Mouse (Mus musculus): ENCODE data around the gene Ficd. TPM values are rescaled to one million over a fixed set of nuclear protein-coding genes. Genes with fewer than 3 reads are reported as not detected.
A peak's percentile ranks its signal among the peaks of the same experiment; 100 is the strongest.

The Ficd gene
- polyA plus RNA-seq, 1 experiment from 2014 or later: 4.9 TPM

GRCm38 (mm10) chr5:113761585-113761984, 26.0 kb downstream of the Ficd start:
- Histone ChIP-seq H3K27me3 (no peaks in the 10 kb centered on the region), H3K9ac (no peak overlapping the region), H3K4me2 (no peak overlapping the region), H3K27ac (no peak overlapping the region), H3K4me1 (replicated peaks) (no peaks in the 10 kb centered on the region; the same call in 1 of the 2 replicates), H3K9me3 (replicated peaks) (no peaks in the 10 kb centered on the region), H3K36me3 (peaks cover 74% of the 10 kb centered on the region), H3K4me3 (no peak overlapping the region)
- WGBS: 93% methylated on average over 2 of the region's 2 CpGs
- ATAC-seq (replicated peaks; ENCODE audit: insufficient number of reproducible peaks, insufficient read depth, low FRiP score, low read depth): no peak

GRCm38 (mm10) chr5:113764426-113764825, 28.8 kb downstream of the Ficd start:
- H3K4me2 ChIP-seq: no peak overlapping the region
- no peak overlapping the region for H3K27ac ChIP-seq
- H3K4me3 ChIP-seq: no peak overlapping the region
- H3K27me3 ChIP-seq: no peaks in the 10 kb centered on the region
- H3K9me3 ChIP-seq (replicated peaks): no peaks in the 10 kb centered on the region
- WGBS: 85% methylated on average over 7 of the region's 7 CpGs
- H3K4me1 ChIP-seq (replicated peaks): peaks cover 5% of the 10 kb centered on the region
- no peak for ATAC-seq (replicated peaks; ENCODE audit: insufficient number of reproducible peaks, insufficient read depth, low FRiP score, low read depth)
- H3K9ac ChIP-seq: no peak overlapping the region
- H3K36me3 ChIP-seq: peaks cover 69% of the 10 kb centered on the region

- Histone ChIP-seq H3K27me3 (no peaks in the 10 kb centered on the region), H3K9me3 (replicated peaks) (no peaks in the 10 kb centered on the region), H3K9ac (no peak overlapping the region), H3K27ac (no peak overlapping the region), H3K4me1 (replicated peaks) (peaks cover 18% of the 10 kb centered on the region), H3K4me2 (no peak overlapping the region), H3K36me3 (peaks cover 55% of the 10 kb centered on the region), H3K4me3 (no peak overlapping the region)
- 82% methylated on average over 13 of the region's 13 CpGs for WGBS
- no peak for ATAC-seq (replicated peaks; ENCODE audit: insufficient number of reproducible peaks, insufficient read depth, low FRiP score, low read depth)
Observed at GRCm38 (mm10) chr5:113765641-113766526, 30.3 kb downstream of the Ficd start.

GRCm38 (mm10) chr5:113768806-113769205, 33.2 kb downstream of the Ficd start:
- no peak overlapping the region for H3K9ac ChIP-seq
- H3K4me1 ChIP-seq (replicated peaks): peaks cover 25% of the 10 kb centered on the region
- WGBS: 91% methylated on average over 8 of the region's 8 CpGs
- H3K27ac ChIP-seq: no peak overlapping the region
- H3K4me3 ChIP-seq: no peak overlapping the region
- peaks cover 29% of the 10 kb centered on the region for H3K36me3 ChIP-seq
- H3K9me3 ChIP-seq (replicated peaks): no peaks in the 10 kb centered on the region
- no peaks in the 10 kb centered on the region for H3K27me3 ChIP-seq
- no peak for ATAC-seq (replicated peaks; ENCODE audit: insufficient number of reproducible peaks, insufficient read depth, low FRiP score, low read depth)
- H3K4me2 ChIP-seq: no peak overlapping the region

GRCm38 (mm10) chr5:113771213-113772162, 35.9 kb downstream of the Ficd start:
- Histone ChIP-seq H3K4me1 (replicated peaks) (peaks cover 28% of the 10 kb centered on the region), H3K9me3 (replicated peaks) (no peaks in the 10 kb centered on the region), H3K27ac (peak overlapping the region; percentile 97), H3K4me3 (peak overlapping the region; percentile 100), H3K36me3 (peaks cover 42% of the 10 kb centered on the region), H3K27me3 (no peaks in the 10 kb centered on the region), H3K4me2 (peak overlapping the region; percentile 96), H3K9ac (peak overlapping the region; percentile 98)
- ATAC-seq (replicated peaks; ENCODE audit: insufficient number of reproducible peaks, insufficient read depth, low FRiP score, low read depth): peak; percentile 79
- WGBS: under 1% methylated on average over 92 of the region's 97 CpGs

GRCm38 (mm10) chr5:113772450-113772895, 36.9 kb downstream of the Ficd start, which contains the start of the genes Sart3 and Iscu:
Gene Sart3, minus strand, starts transcription at chr5:113772510.
Gene Iscu, plus strand, starts transcription at chr5:113772748.
- Histone ChIP-seq H3K9me3 (replicated peaks) (no peaks in the 10 kb centered on the region), H3K36me3 (peaks cover 43% of the 10 kb centered on the region), H3K27ac (peak within 1 kb of the TSS; percentile 97), H3K4me1 (replicated peaks) (peaks cover 28% of the 10 kb centered on the region), H3K9ac (peak within 1 kb of the TSS; percentile 98), H3K27me3 (no peaks in the 10 kb centered on the region), H3K4me2 (peak within 1 kb of the TSS; percentile 96), H3K4me3 (peak within 1 kb of the TSS; percentile 100)
- under 1% methylated on average over 49 of the region's 49 CpGs for WGBS
- peak; percentile 90 for ATAC-seq (replicated peaks; ENCODE audit: insufficient number of reproducible peaks, insufficient read depth, low FRiP score, low read depth)

- ATAC-seq (replicated peaks; ENCODE audit: insufficient number of reproducible peaks, insufficient read depth, low FRiP score, low read depth): peak; percentile 5; the same call in 1 of the 2 replicates
- 2% methylated on average over 23 of the region's 38 CpGs for WGBS
- peak overlapping the region; percentile 100 for H3K4me3 ChIP-seq
- peaks cover 28% of the 10 kb centered on the region for H3K4me1 ChIP-seq (replicated peaks)
- peak overlapping the region; percentile 96 for H3K4me2 ChIP-seq
- H3K36me3 ChIP-seq: peaks cover 40% of the 10 kb centered on the region
- peak overlapping the region; percentile 97 for H3K27ac ChIP-seq
- peak overlapping the region; percentile 77 for H3K9ac ChIP-seq
- H3K27me3 ChIP-seq: no peaks in the 10 kb centered on the region
- no peaks in the 10 kb centered on the region for H3K9me3 ChIP-seq (replicated peaks)
Observed at GRCm38 (mm10) chr5:113772905-113773519, 37.4 kb downstream of the Ficd start.

GRCm38 (mm10) chr5:113773664-113774063, 38.1 kb downstream of the Ficd start:
- Histone ChIP-seq H3K4me2 (peak overlapping the region; percentile 96), H3K36me3 (peaks cover 40% of the 10 kb centered on the region), H3K9ac (peak overlapping the region; percentile 77; the same call in 1 of the 2 replicates), H3K4me3 (peak overlapping the region; percentile 100), H3K9me3 (replicated peaks) (no peaks in the 10 kb centered on the region), H3K27me3 (no peaks in the 10 kb centered on the region), H3K27ac (no peak overlapping the region), H3K4me1 (replicated peaks) (peaks cover 24% of the 10 kb centered on the region)
- WGBS: under 1% methylated on average over 7 of the region's 7 CpGs
- ATAC-seq (replicated peaks; ENCODE audit: insufficient number of reproducible peaks, insufficient read depth, low FRiP score, low read depth): peak; percentile 25; the same call in 1 of the 2 replicates

- Histone ChIP-seq H3K4me2 (no peak overlapping the region), H3K4me1 (replicated peaks) (peaks cover 11% of the 10 kb centered on the region), H3K4me3 (no peak overlapping the region), H3K27me3 (no peaks in the 10 kb centered on the region), H3K9me3 (replicated peaks) (no peaks in the 10 kb centered on the region), H3K36me3 (peaks cover 37% of the 10 kb centered on the region), H3K9ac (no peak overlapping the region), H3K27ac (no peak overlapping the region)
- 84% methylated on average over 10 of the region's 10 CpGs for WGBS
- no peak for ATAC-seq (replicated peaks; ENCODE audit: insufficient number of reproducible peaks, insufficient read depth, low FRiP score, low read depth)
Observed at GRCm38 (mm10) chr5:113775585-113775984, 40.0 kb downstream of the Ficd start.

GRCm38 (mm10) chr5:113776128-113776895, 40.7 kb downstream of the Ficd start:
- WGBS: 87% methylated on average over 15 of the region's 15 CpGs
- Histone ChIP-seq H3K36me3 (peaks cover 37% of the 10 kb centered on the region), H3K27ac (peak overlapping the region; percentile 32; the same call in 1 of the 2 replicates), H3K4me2 (no peak overlapping the region), H3K4me3 (no peak overlapping the region), H3K4me1 (replicated peaks) (peaks cover 10% of the 10 kb centered on the region), H3K9me3 (replicated peaks) (no peaks in the 10 kb centered on the region), H3K27me3 (no peaks in the 10 kb centered on the region), H3K9ac (no peak overlapping the region)
- ATAC-seq (replicated peaks; ENCODE audit: insufficient number of reproducible peaks, insufficient read depth, low FRiP score, low read depth): no peak
